Mouse (Mus musculus) lung, postnatal 0 days (tissue): ENCODE results near the gene Sdccag8. TPM values are rescaled to one million over a fixed set of nuclear protein-coding genes. Genes with fewer than 3 reads are reported as not detected.
A peak's percentile ranks its signal among the peaks of the same experiment; 100 is the strongest.

Source experiments
- ATAC-seq: fragments of 200-750 bp; cut with Nextera tagmentation; 2 replicates; pipeline ENCODE4 v1.8.0; 2017; ENCODE audit warnings: moderate library complexity
- DNase-seq: peaks from one replicate; pipeline ENCODE4 v3.0.0-alpha.2; 2016; ENCODE audit warnings: low spot score
- H3K27ac ChIP-seq: fragments of 300-500 bp; sonication (generic); 2 replicates; pipeline ENCODE4 v1.5.1; 2014; ENCODE audit warnings: antibody characterized with exemption, mild to moderate bottlenecking, low read length, mixed read lengths
- H3K27me3 ChIP-seq: fragments of 300-500 bp; sonication (generic); replicated peaks from 2 replicates; pipeline ENCODE4 v1.6.1; 2014; ENCODE audit warnings: low read length, mixed read lengths; ENCODE audit not compliant: insufficient read depth
- H3K36me3 ChIP-seq: fragments of 300-500 bp; sonication (generic); 2 replicates; pipeline ENCODE4 v1.6.1; 2014; ENCODE audit warnings: low read length, mixed read lengths; ENCODE audit not compliant: insufficient read depth
- H3K4me1 ChIP-seq: fragments of 300-500 bp; sonication (generic); 2 replicates; pipeline ENCODE4 v1.6.1; 2014; ENCODE audit warnings: antibody characterized with exemption, low read depth, low read length, mixed read lengths; ENCODE audit not compliant: insufficient read depth
- H3K4me2 ChIP-seq: fragments of 300-500 bp; sonication (generic); replicated peaks from 2 replicates; pipeline ENCODE4 v1.6.1; 2014; ENCODE audit warnings: low read depth, mild to moderate bottlenecking, low read length, moderate library complexity, mixed read lengths
- H3K4me3 ChIP-seq: fragments of 300-500 bp; sonication (generic); 2 replicates; pipeline ENCODE4 v1.5.1; 2014; ENCODE audit warnings: low read depth, low read length
- H3K9ac ChIP-seq: fragments of 300-500 bp; sonication (generic); replicated peaks from 2 replicates; pipeline ENCODE4 v1.6.1; 2014; ENCODE audit warnings: low read depth, mild to moderate bottlenecking
- H3K9me3 ChIP-seq: fragments of 300-500 bp; sonication (generic); 2 replicates; pipeline ENCODE4 v1.6.1; 2016; ENCODE audit warnings: low read length, mixed read lengths
- CTCF ChIP-seq: IDR thresholded peaks from 2 replicates; pipeline ENCODE4 v1.5.1; 2016; ENCODE audit warnings: antibody characterized with exemption, mild to moderate bottlenecking
- EP300 ChIP-seq: IDR thresholded peaks from 2 replicates; pipeline ENCODE4 v1.6.1; 2016; ENCODE audit warnings: antibody characterized with exemption, mild to moderate bottlenecking, control low read depth
- WGBS: fragments of 180-500 bp; shearing (Covaris S2); extraction: QIAGEN DNeasy Blood & Tissue Kit; methylation state at CpG from one replicate; pipeline ENCODE4 v1.1.7; 2014; 5-methylcytosine and 5-hydroxymethylcytosine counted together
- polyA plus RNA-seq: library from polyadenylated mRNA; unstranded; fragments of >200 nt; fragmentation: Nextera tagmentation; extraction: Ambion mirVana; gene quantifications from 2 replicates; pipeline ENCODE4 v1.2.1, GENCODE M21; 2015

Sdccag8 gene
- polyA plus RNA-seq, 1 experiment from 2014 or later, result 14.5 TPM

GRCm38 (mm10) chr1:176991473-176991872 lies 177.0 kb downstream of the Sdccag8 start:
- H3K9ac ChIP-seq, result no peak overlapping the region
- no peaks in the 10 kb centered on the region for H3K36me3 ChIP-seq
- ATAC-seq, result no peak
- WGBS, result 65% methylated on average over 4 of the region's 4 CpGs
- no peak for DNase-seq
- no peak overlapping the region for H3K4me3 ChIP-seq
- H3K27me3 ChIP-seq, result no peaks in the 10 kb centered on the region
- peaks cover 6% of the 10 kb centered on the region; the same call in 1 of the 2 replicates for H3K4me1 ChIP-seq
- no peak overlapping the region for H3K27ac ChIP-seq
- no peak for TF ChIP-seq EP300
- no peak for TF ChIP-seq CTCF
- H3K4me2 ChIP-seq, result no peak overlapping the region
- H3K9me3 ChIP-seq, result no peaks in the 10 kb centered on the region

GRCm38 (mm10) chr1:176992517-176992916 lies 178.1 kb downstream of the Sdccag8 start:
- 91% methylated on average over 8 of the region's 8 CpGs for WGBS
- Histone ChIP-seq H3K27me3 (no peaks in the 10 kb centered on the region), H3K4me3 (no peak overlapping the region), H3K9ac (no peak overlapping the region), H3K9me3 (no peaks in the 10 kb centered on the region), H3K4me2 (no peak overlapping the region), H3K4me1 (peaks cover 6% of the 10 kb centered on the region; the same call in 1 of the 2 replicates), H3K27ac (no peak overlapping the region), H3K36me3 (no peaks in the 10 kb centered on the region)
- no peak for DNase-seq
- ATAC-seq, result no peak
- TF ChIP-seq CTCF (no peak), EP300 (no peak)

- Histone ChIP-seq H3K4me2 (no peak overlapping the region), H3K4me3 (no peak overlapping the region), H3K36me3 (no peaks in the 10 kb centered on the region), H3K27ac (no peak overlapping the region), H3K27me3 (no peaks in the 10 kb centered on the region), H3K4me1 (peaks cover 6% of the 10 kb centered on the region; the same call in 1 of the 2 replicates), H3K9me3 (no peaks in the 10 kb centered on the region), H3K9ac (no peak overlapping the region)
- ATAC-seq (peak; percentile 69), DNase-seq (peak; percentile 48)
- WGBS, result 64% methylated on average over 18 of the region's 18 CpGs
- peak; percentile 68; the same call in 1 of the 2 replicates for TF ChIP-seq EP300
- TF ChIP-seq CTCF, result no peak
Measured at GRCm38 (mm10) chr1:176993141-176994010, 178.9 kb downstream of the Sdccag8 start.

GRCm38 (mm10) chr1:176994087-176994486 lies 179.6 kb downstream of the Sdccag8 start:
- H3K27ac ChIP-seq, result no peak overlapping the region
- TF ChIP-seq EP300 (no peak), CTCF (no peak)
- no peaks in the 10 kb centered on the region for H3K27me3 ChIP-seq
- H3K36me3 ChIP-seq, result no peaks in the 10 kb centered on the region
- 54% methylated on average over 7 of the region's 7 CpGs for WGBS
- no peak overlapping the region for H3K4me2 ChIP-seq
- ATAC-seq, result peak; percentile 33
- no peak overlapping the region for H3K4me3 ChIP-seq
- peaks cover 6% of the 10 kb centered on the region; the same call in 1 of the 2 replicates for H3K4me1 ChIP-seq
- H3K9ac ChIP-seq, result no peak overlapping the region
- peak; percentile 50 for DNase-seq
- H3K9me3 ChIP-seq, result no peaks in the 10 kb centered on the region

- ATAC-seq, result no peak
- WGBS, result 64% methylated on average over 11 of the region's 11 CpGs
- TF ChIP-seq CTCF (no peak), EP300 (no peak)
- H3K9me3 ChIP-seq, result no peaks in the 10 kb centered on the region
- H3K27ac ChIP-seq, result no peak overlapping the region
- DNase-seq, result no peak
- H3K36me3 ChIP-seq, result no peaks in the 10 kb centered on the region
- H3K4me3 ChIP-seq, result no peak overlapping the region
- no peaks in the 10 kb centered on the region for H3K27me3 ChIP-seq
- H3K4me2 ChIP-seq, result no peak overlapping the region
- H3K9ac ChIP-seq, result no peak overlapping the region
- peaks cover 6% of the 10 kb centered on the region; the same call in 1 of the 2 replicates for H3K4me1 ChIP-seq
Measured at GRCm38 (mm10) chr1:176994707-176995418, 180.4 kb downstream of the Sdccag8 start.

- ATAC-seq (no peak), DNase-seq (no peak)
- WGBS, result 87% methylated on average over 4 of the region's 4 CpGs
- Histone ChIP-seq H3K27ac (no peak overlapping the region), H3K4me3 (no peak overlapping the region), H3K4me1 (peaks cover 6% of the 10 kb centered on the region; the same call in 1 of the 2 replicates), H3K27me3 (no peaks in the 10 kb centered on the region), H3K9ac (no peak overlapping the region), H3K36me3 (no peaks in the 10 kb centered on the region), H3K4me2 (no peak overlapping the region), H3K9me3 (no peaks in the 10 kb centered on the region)
- TF ChIP-seq CTCF (no peak), EP300 (no peak)
Measured at GRCm38 (mm10) chr1:176995419-176995775, 180.9 kb downstream of the Sdccag8 start.
